Mouse (Mus musculus) C2C12 (cell line): ENCODE data around the gene Jup.

Experiments used
- CEBPB ChIP-seq: IDR thresholded peaks from one replicate; pipeline ENCODE4 v1.6.1; 2011; ENCODE audit warnings: low read depth, mild to moderate bottlenecking, control low read depth, moderate library complexity
- CTCF ChIP-seq: IDR thresholded peaks from one replicate; pipeline ENCODE4 v1.5.1; 2011; ENCODE audit not compliant: control insufficient read depth, insufficient read depth, insufficient read length
- FOSL1 ChIP-seq: IDR thresholded peaks from one replicate; pipeline ENCODE4 v1.8.0; 2011; ENCODE audit warnings: mild to moderate bottlenecking, low read length; ENCODE audit not compliant: poor library complexity, insufficient read depth, severe bottlenecking
- MAX ChIP-seq: IDR thresholded peaks from one replicate; pipeline ENCODE4 v1.6.1; 2011; ENCODE audit warnings: mild to moderate bottlenecking, control low read depth
- MYOD1 ChIP-seq: IDR thresholded peaks from one replicate; pipeline ENCODE4 v1.6.1; 2011; ENCODE audit warnings: low read depth; ENCODE audit not compliant: control insufficient read depth, insufficient read length
- MYOG ChIP-seq: IDR thresholded peaks from one replicate; pipeline ENCODE4 v1.6.1; 2011; ENCODE audit not compliant: control insufficient read depth, insufficient read length; ENCODE audit errors: extremely low read depth
- USF1 ChIP-seq: IDR thresholded peaks from one replicate; pipeline ENCODE4 v1.6.1; 2011; ENCODE audit warnings: low read depth, mild to moderate bottlenecking, control low read depth, moderate library complexity

DNA sequence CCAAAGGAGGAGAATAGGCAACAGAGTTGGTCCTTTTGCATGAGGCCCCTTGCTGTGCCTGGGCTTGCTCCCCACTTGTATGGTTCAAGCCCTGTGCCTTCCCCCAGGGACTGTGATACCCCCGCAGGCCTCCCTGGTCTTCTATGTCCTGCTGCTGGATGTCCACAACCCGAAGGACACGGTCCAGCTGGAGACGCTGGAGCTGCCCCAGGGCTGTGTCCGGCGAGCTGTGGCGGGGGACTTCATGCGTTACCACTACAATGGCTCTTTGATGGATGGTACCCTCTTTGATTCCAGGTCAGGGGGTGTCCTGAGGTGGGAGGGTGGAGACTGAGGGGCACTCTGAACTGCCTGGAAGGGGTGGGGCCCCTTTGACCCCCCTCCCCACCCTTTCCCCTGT is 24.0 kb upstream of the Jup start:
- TF ChIP-seq CTCF = no peak
- no peak for TF ChIP-seq MYOD1
- TF ChIP-seq MYOG = no peak
- no peak for TF ChIP-seq CEBPB
- TF ChIP-seq MAX = no peak
- TF ChIP-seq USF1 = no peak
- TF ChIP-seq FOSL1 = no peak
